Mouse (Mus musculus) MEL (cell line): ENCODE results near the gene Krt34. TPM values are rescaled to one million over a fixed set of nuclear protein-coding genes. Genes with fewer than 3 reads are reported as not detected.

Experiments used
- DNase-seq: peaks from one replicate; pipeline ENCODE4 v3.0.0; 2011; ENCODE audit warnings: low read depth, low spot score
- H3K27ac ChIP-seq: 2 replicates; pipeline ENCODE4 v1.5.1; 2012; ENCODE audit warnings: low read depth, mild to moderate bottlenecking, control low read depth, low read length, moderate library complexity; ENCODE audit not compliant: control insufficient read depth
- H3K27me3 ChIP-seq, 2 experiments: fragments of 150-350 bp in 1 of 2; sonication (generic) in 1 of 2; 2 replicates each; pipeline ENCODE4 v1.6.1; 2012; ENCODE audit warnings: low read length in 2 of 2, mild to moderate bottlenecking in 2 of 2, improper control_type of control experiment in 1 of 2, moderate library complexity in 1 of 2; ENCODE audit not compliant: insufficient read depth in 2 of 2, control insufficient read depth in 1 of 2
- H3K36me3 ChIP-seq, 2 experiments: 2 replicates each; pipeline ENCODE4 v1.6.1; 2012 to 2014; ENCODE audit warnings: low read length in 2 of 2, improper control_type of control experiment in 1 of 2, inconsistent platforms in 1 of 2, mild to moderate bottlenecking in 1 of 2; ENCODE audit not compliant: insufficient read depth in 2 of 2, control insufficient read depth in 1 of 2
- H3K4me1 ChIP-seq, 2 experiments: fragments of 150-350 bp in 1 of 2; sonication (generic) in 1 of 2; 2 replicates each; pipeline ENCODE4 v1.6.1; 2012; ENCODE audit warnings: low read length in 2 of 2, improper control_type of control experiment in 1 of 2, mild to moderate bottlenecking in 1 of 2; ENCODE audit not compliant: insufficient read depth in 2 of 2, control insufficient read depth in 1 of 2
- H3K4me3 ChIP-seq, 2 experiments: fragments of 150-350 bp in 1 of 2; sonication (generic) in 1 of 2; 2 replicates each; pipeline ENCODE4 v1.5.1; 2012; ENCODE audit warnings: low read depth in 2 of 2, low read length in 2 of 2, mild to moderate bottlenecking in 2 of 2, moderate library complexity in 2 of 2, control low read depth in 1 of 2, improper control_type of control experiment in 1 of 2; ENCODE audit not compliant: control insufficient read depth in 1 of 2, insufficient read depth in 1 of 2
- H3K79me2 ChIP-seq: 2 replicates; pipeline ENCODE4 v1.6.1; 2012; ENCODE audit warnings: mild to moderate bottlenecking, low read length, moderate library complexity; ENCODE audit not compliant: control insufficient read depth, poor library complexity, insufficient read depth
- H3K9ac ChIP-seq: 2 replicates; pipeline ENCODE4 v1.6.1; 2012; ENCODE audit warnings: low read depth, mild to moderate bottlenecking, control low read depth, low read length, moderate library complexity; ENCODE audit not compliant: control insufficient read depth, poor library complexity, severe bottlenecking
- H3K9me3 ChIP-seq: fragments of 150-350 bp; sonication (generic); replicated peaks from 2 replicates; pipeline ENCODE4 v1.6.1; 2012; ENCODE audit warnings: mild to moderate bottlenecking, low read length, improper control_type of control experiment, moderate library complexity; ENCODE audit not compliant: insufficient read depth
- CHD1 ChIP-seq: IDR thresholded peaks from 2 replicates; pipeline ENCODE4 v1.6.1; 2012; ENCODE audit warnings: low read depth, mild to moderate bottlenecking, inconsistent platforms, low read length, improper control_type of control experiment
- CHD2 ChIP-seq: IDR thresholded peaks from 2 replicates; pipeline ENCODE4 v1.6.1; 2011; ENCODE audit warnings: low read length, improper control_type of control experiment
- CTCF ChIP-seq, 3 experiments: IDR thresholded peaks in 2 of 3; conservative IDR thresholded peaks in 1 of 3; 2 replicates each; pipeline ENCODE4 v1.5.1; 2011 to 2012; ENCODE audit warnings: low read length in 3 of 3, low read depth in 2 of 3, mild to moderate bottlenecking in 2 of 3, improper control_type of control experiment in 1 of 3, inconsistent platforms in 1 of 3, mixed read lengths in 1 of 3, moderate library complexity in 1 of 3; ENCODE audit not compliant: control insufficient read depth in 1 of 3, insufficient read depth in 1 of 3, poor library complexity in 1 of 3, severe bottlenecking in 1 of 3
- E2F4 ChIP-seq: IDR thresholded peaks from 2 replicates; pipeline ENCODE4 v1.6.1; 2011; ENCODE audit warnings: low read depth, low read length, improper control_type of control experiment, borderline replicate concordance
- EP300 ChIP-seq, 2 experiments: IDR thresholded peaks; 2 replicates each; pipeline ENCODE4 v1.6.1; 2011; ENCODE audit warnings: improper control_type of control experiment in 2 of 2, low read length in 2 of 2, low read depth in 1 of 2, mild to moderate bottlenecking in 1 of 2
- ETS1 ChIP-seq: IDR thresholded peaks from 2 replicates; pipeline ENCODE4 v1.6.1; 2012; ENCODE audit warnings: low read depth, mild to moderate bottlenecking, inconsistent platforms, low read length, improper control_type of control experiment, moderate library complexity
- GABPA ChIP-seq: IDR thresholded peaks from 2 replicates; pipeline ENCODE4 v1.6.1; 2012; ENCODE audit warnings: low read depth, mild to moderate bottlenecking, inconsistent platforms, low read length, improper control_type of control experiment, moderate library complexity
- MAX ChIP-seq: IDR thresholded peaks from 2 replicates; pipeline ENCODE4 v1.6.1; 2011; ENCODE audit warnings: low read length, improper control_type of control experiment
- MAZ ChIP-seq: IDR thresholded peaks from 2 replicates; pipeline ENCODE4 v1.6.1; 2012; ENCODE audit warnings: low read depth, mild to moderate bottlenecking, inconsistent platforms, low read length, improper control_type of control experiment
- MXI1 ChIP-seq: IDR thresholded peaks from 2 replicates; pipeline ENCODE4 v1.6.1; 2011; ENCODE audit warnings: mild to moderate bottlenecking, low read depth, low read length, improper control_type of control experiment
- MYC ChIP-seq: IDR thresholded peaks from 2 replicates; pipeline ENCODE4 v1.6.1; 2011; ENCODE audit warnings: low read depth, mild to moderate bottlenecking, low read length, improper control_type of control experiment, moderate library complexity
- NRF1 ChIP-seq: IDR thresholded peaks from 2 replicates; pipeline ENCODE4 v1.6.1; 2014; ENCODE audit warnings: low read depth, mild to moderate bottlenecking, inconsistent platforms, low read length, improper control_type of control experiment, moderate library complexity; ENCODE audit not compliant: poor library complexity, insufficient read depth, severe bottlenecking
- POLR2A ChIP-seq, 2 experiments: IDR thresholded peaks; 2 replicates each; pipeline ENCODE4 v1.6.1; 2011 to 2012; ENCODE audit warnings: low read length in 2 of 2, mild to moderate bottlenecking in 2 of 2, control low read depth in 1 of 2, improper control_type of control experiment in 1 of 2, low read depth in 1 of 2, moderate library complexity in 1 of 2; ENCODE audit not compliant: control insufficient read depth in 1 of 2, insufficient read depth in 1 of 2, poor library complexity in 1 of 2
- POLR2AphosphoS2 ChIP-seq: IDR thresholded peaks from 2 replicates; pipeline ENCODE4 v1.6.1; 2011; ENCODE audit warnings: low read length, improper control_type of control experiment
- POLR2AphosphoS5 ChIP-seq: IDR thresholded peaks from 2 replicates; pipeline ENCODE4 v1.6.1; 2012; ENCODE audit warnings: low read depth, borderline replicate concordance, mild to moderate bottlenecking, inconsistent platforms, low read length, moderate library complexity, mixed read lengths
- RCOR1 ChIP-seq: IDR thresholded peaks from 2 replicates; pipeline ENCODE4 v1.6.1; 2012; ENCODE audit warnings: low read depth, mild to moderate bottlenecking, inconsistent platforms, low read length, improper control_type of control experiment
- SIN3A ChIP-seq: IDR thresholded peaks from 2 replicates; pipeline ENCODE4 v1.6.1; 2012; ENCODE audit warnings: low read length, improper control_type of control experiment, inconsistent platforms
- TAL1 ChIP-seq: IDR thresholded peaks from 2 replicates; pipeline ENCODE4 v1.6.1; 2012; ENCODE audit warnings: mild to moderate bottlenecking, inconsistent platforms, low read length, moderate library complexity, mixed read lengths
- TBP ChIP-seq: IDR thresholded peaks from 2 replicates; pipeline ENCODE4 v1.8.0; 2011; ENCODE audit warnings: low read depth, low read length, improper control_type of control experiment
- TCF12 ChIP-seq: IDR thresholded peaks from 2 replicates; pipeline ENCODE4 v1.6.1; 2014; ENCODE audit warnings: low read depth, mild to moderate bottlenecking, inconsistent platforms, low read length, improper control_type of control experiment, moderate library complexity
- UBTF ChIP-seq: IDR thresholded peaks from 2 replicates; pipeline ENCODE4 v1.6.1; 2012; ENCODE audit warnings: low read depth, mild to moderate bottlenecking, inconsistent platforms, low read length, improper control_type of control experiment, moderate library complexity, borderline replicate concordance; ENCODE audit not compliant: insufficient read depth
- USF2 ChIP-seq, 2 experiments: IDR thresholded peaks; 2 replicates each; pipeline ENCODE4 v1.6.1; 2011 to 2012; ENCODE audit warnings: improper control_type of control experiment in 2 of 2, low read length in 2 of 2, borderline replicate concordance in 1 of 2, inconsistent platforms in 1 of 2, low read depth in 1 of 2, mild to moderate bottlenecking in 1 of 2; ENCODE audit not compliant: insufficient read depth in 1 of 2
- ZC3H11A ChIP-seq: IDR thresholded peaks from 2 replicates; pipeline ENCODE4 v1.6.1; 2012; ENCODE audit warnings: low read depth, mild to moderate bottlenecking, inconsistent platforms, low read length, improper control_type of control experiment
- ZMIZ1 ChIP-seq: IDR thresholded peaks from 2 replicates; pipeline ENCODE4 v1.6.1; 2012; ENCODE audit warnings: low read depth, mild to moderate bottlenecking, inconsistent platforms, low read length, improper control_type of control experiment, moderate library complexity
- ZNF384 ChIP-seq: IDR thresholded peaks from 2 replicates; pipeline ENCODE4 v1.6.1; 2012; ENCODE audit warnings: low read depth, mild to moderate bottlenecking, inconsistent platforms, low read length, improper control_type of control experiment
- polyA plus RNA-seq, 2 experiments: library from polyadenylated mRNA; stranded (reverse) in 1 of 2; unstranded in 1 of 2; fragments of >175 nt in 1 of 2; fragments of >200 nt in 1 of 2; gene quantifications; 2 replicates each; pipeline versions ENCODE4 v1.2.1 to v1.2.4; 2012; ENCODE audit warnings: low replicate concordance in 2 of 2, low read depth in 1 of 2; ENCODE audit not compliant: insufficient read length in 2 of 2, insufficient read depth in 1 of 2, missing spikeins in 1 of 2
- total RNA-seq: library from RNA; depleted of rRNA; stranded (reverse); fragments of 300-350 nt; gene quantifications from 2 replicates; pipeline ENCODE4 v1.2.3, GENCODE M21; 2012

Krt34 gene
- total and polyA plus RNA-seq, 3 experiments = not detected

- Histone ChIP-seq H3K79me2 (no peaks in the 10 kb centered on the region), H3K27me3 (no peaks in the 10 kb centered on the region), H3K9ac (no peak overlapping the region), H3K27ac (no peak overlapping the region), H3K4me3 (no peak overlapping the region), H3K36me3 (no peaks in the 10 kb centered on the region), H3K4me1 (no peaks in the 10 kb centered on the region), H3K9me3 (no peaks in the 10 kb centered on the region)
- no peak for DNase-seq
- no peak for TF ChIP-seq UBTF
- no peak for TF ChIP-seq SIN3A
- no peak for TF ChIP-seq POLR2A (IDR thresholded peaks at IDR 0.05; ENCODE audit: control insufficient read depth in 1 of 2, insufficient read depth in 1 of 2, low read depth in 1 of 2, low read length in 2 of 2, poor library complexity in 1 of 2)
- TF ChIP-seq ETS1 = no peak
- no peak for TF ChIP-seq EP300 (IDR thresholded peaks at IDR 0.05; ENCODE audit: low read depth in 1 of 2, low read length in 2 of 2)
- TF ChIP-seq USF2 (IDR thresholded peaks at IDR 0.05; ENCODE audit: borderline replicate concordance in 1 of 2, insufficient read depth in 1 of 2, low read depth in 1 of 2, low read length in 2 of 2) = no peak
- TF ChIP-seq ZNF384 = no peak
- no peak for TF ChIP-seq TAL1
- TF ChIP-seq MAZ = no peak
- TF ChIP-seq E2F4 = no peak
- no peak for TF ChIP-seq ZMIZ1
- no peak for TF ChIP-seq RCOR1
- TF ChIP-seq TBP = no peak
- TF ChIP-seq POLR2AphosphoS2 = no peak
- TF ChIP-seq CHD1 = no peak
- TF ChIP-seq GABPA = no peak
- no peak for TF ChIP-seq POLR2AphosphoS5
These were observed 42.3 kb downstream of the Krt34 start for GRCm38 (mm10) chr11:99999091-99999490.

DNA sequence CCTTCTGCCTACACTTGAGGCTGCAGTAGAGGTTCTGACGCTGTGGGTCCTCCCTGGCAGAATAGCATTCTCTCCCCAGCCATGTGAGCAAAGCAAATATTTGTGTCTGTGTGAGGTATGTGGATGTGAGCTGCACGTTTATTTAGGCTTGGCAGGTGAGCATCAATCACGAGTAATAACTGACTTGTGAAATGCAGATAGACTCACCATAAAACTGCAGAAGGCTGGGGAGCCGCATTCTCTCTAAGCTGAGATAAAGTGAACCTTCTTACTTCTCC is 47.0 kb downstream of the Krt34 start:
- Histone ChIP-seq H3K79me2 (no peaks in the 10 kb centered on the region), H3K9ac (no peak overlapping the region), H3K4me1 (no peaks in the 10 kb centered on the region), H3K4me3 (no peak overlapping the region), H3K9me3 (no peaks in the 10 kb centered on the region), H3K27me3 (no peaks in the 10 kb centered on the region), H3K27ac (no peak overlapping the region)
- no peak for DNase-seq
- no peak for TF ChIP-seq MXI1
- no peak for TF ChIP-seq MAX
- no peak for TF ChIP-seq POLR2AphosphoS2
- TF ChIP-seq TCF12 = no peak
- no peak for TF ChIP-seq UBTF
- TF ChIP-seq NRF1 = no peak
- TF ChIP-seq MYC = no peak
- no peak for TF ChIP-seq CHD2
- TF ChIP-seq TBP = no peak
- TF ChIP-seq ZC3H11A = no peak
- TF ChIP-seq CTCF (IDR thresholded peaks at IDR 0.05 in 2 of 3, conservative IDR thresholded peaks at IDR 0.05 in 1 of 3; ENCODE audit: control insufficient read depth in 1 of 3, insufficient read depth in 1 of 3, low read depth in 2 of 3, low read length in 3 of 3, poor library complexity in 1 of 3, severe bottlenecking in 1 of 3) = no peak
- no peak for TF ChIP-seq RCOR1
- TF ChIP-seq, all 39 proteins: peak for 0
- no peaks in the 10 kb centered on the region for H3K36me3 ChIP-seq
